ENCODE assay signal across 23 mouse cellular contexts in the genomic region with DNA sequence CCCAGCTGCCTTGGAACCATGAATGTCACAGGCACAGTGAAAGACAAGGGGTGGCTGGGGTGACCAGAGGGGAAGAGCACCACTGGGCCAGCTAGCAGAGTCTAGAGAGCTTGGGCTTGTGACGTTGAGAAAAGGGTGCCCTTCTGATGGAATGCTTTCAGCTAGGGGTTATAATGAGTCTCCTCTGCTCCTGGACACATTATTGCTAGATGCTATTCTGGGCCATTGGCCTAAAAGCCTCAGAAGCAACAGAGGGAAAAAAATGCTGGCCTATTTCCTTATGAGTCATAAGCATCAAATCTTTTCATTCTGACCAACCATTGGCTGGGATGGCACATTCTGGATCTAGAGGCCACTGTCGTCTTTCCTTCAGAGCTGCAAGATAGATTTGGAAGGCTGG.
DNase-seq lines count a peak whose midpoint lies in the region; ATAC-seq and TF ChIP-seq lines count a peak whose summit lies in the region.
"Had no signal": no experiment of that assay in that cellular context is flagged by ENCODE, and none has a peak within 500 bp of the region (broad histone marks: within the 10 kb centered on the region; RNA-seq: fewer than 3 reads in every experiment).

No protein-coding gene starts in this region.

- H3K27ac ChIP-seq in heart, adult 2 months = no peak overlapping the region
- H3K27ac ChIP-seq in midbrain, embryonic 13.5 days = no peak overlapping the region

- no peak overlapping the region for H3K4me2 ChIP-seq in midbrain, embryonic 13.5 days (replicated peaks)

- no peaks in the 10 kb centered on the region for H3K79me2 ChIP-seq in heart, adult 2 months (replicated peaks; ENCODE audit: control insufficient read depth, insufficient read depth, low read length)

- no peak overlapping the region for H3K9ac ChIP-seq in heart, adult 2 months (ENCODE audit: low read depth, low read length)
- no peak overlapping the region for H3K9ac ChIP-seq in midbrain, embryonic 13.5 days (replicated peaks)

- no peak for TF ChIP-seq POLR2A in heart, adult 2 months (IDR thresholded peaks at IDR 0.05; ENCODE audit: insufficient read depth, low read depth, low read length)

- no peak for TF ChIP-seq EP300 in heart, adult 2 months (IDR thresholded peaks at IDR 0.05; ENCODE audit: insufficient read depth, low read depth, low read length)

- DNase-seq in heart, adult 11 months = peak; percentile 67
- DNase-seq in heart, adult 2 months = no peak
- peak; percentile 93 for DNase-seq in Muller cell, postnatal 12 days (ENCODE audit: inconsistent ontology term)
- peak; percentile 49 for DNase-seq in brain, adult 2 months (ENCODE audit: low read depth, low spot score)
- no peak for DNase-seq in kidney, adult 18-20 months
- DNase-seq: adrenal gland, adult 2 months; adrenal gland, adult 8-10 months; adrenal gland, postnatal 10 days; adrenal gland, postnatal 14 days; adrenal gland, postnatal 25 days; adrenal gland, postnatal 36 days; B cell, adult 2 months; cerebellum, adult 11 months; cerebellum, adult 11-12 months; cerebellum, adult 18-20 months; cerebellum, adult 2 months; cerebellum, adult 8-10 months had no signal

- H3K4me3 ChIP-seq in heart, adult 2 months = no peak overlapping the region
- H3K4me3 ChIP-seq in midbrain, embryonic 13.5 days (replicated peaks) = no peak overlapping the region

- peaks cover 3% of the 10 kb centered on the region; the same call in 1 of the 2 replicates for H3K9me3 ChIP-seq in midbrain, embryonic 13.5 days

- no peaks in the 10 kb centered on the region for H3K36me3 ChIP-seq in heart, adult 2 months (ENCODE audit: control insufficient read depth, insufficient read depth, low read length)
- H3K36me3 ChIP-seq in midbrain, embryonic 13.5 days = no peaks in the 10 kb centered on the region
- H3K36me3 ChIP-seq: G1E had no signal

- intact Hi-C loops in heart, adult 2 months (cut with DNase I) = no loop called here

- H3K27me3 ChIP-seq in heart, adult 2 months (ENCODE audit: control insufficient read depth, insufficient read depth, low read length) = no peaks in the 10 kb centered on the region
- H3K27me3 ChIP-seq in midbrain, embryonic 13.5 days = no peaks in the 10 kb centered on the region
- H3K27me3 ChIP-seq: CH12.LX had no signal

- no peak for TF ChIP-seq CTCF in heart, adult 2 months (IDR thresholded peaks at IDR 0.05)

- WGBS in heart, adult 2 months = 57% methylated on average over 2 of the region's 2 CpGs
- 91% methylated on average over 2 of the region's 2 CpGs for WGBS in midbrain, embryonic 13.5 days

- no peaks in the 10 kb centered on the region for H3K4me1 ChIP-seq in heart, adult 2 months (ENCODE audit: control insufficient read depth, insufficient read depth, low read length)
- no peaks in the 10 kb centered on the region for H3K4me1 ChIP-seq in midbrain, embryonic 13.5 days (replicated peaks)

- ATAC-seq in midbrain, embryonic 13.5 days = no peak
- ATAC-seq: activated CD4-positive, CD25-positive, alpha-beta regulatory T cell, adult 4 months; CD4-positive, CD25-positive, alpha-beta regulatory T cell, adult 4 months; Patski had no signal

Comparison
In these comparisons a context has a peak if more than half of its experiments do, and no peak if none do; other contexts are left out.
1. DNase-seq: peak in heart, adult 11 months (single experiment), Muller cell, postnatal 12 days (single experiment) and brain, adult 2 months (single experiment); none in heart, adult 2 months (0 of 2) and kidney, adult 18-20 months (single experiment).